Mouse (Mus musculus): ENCODE data around the gene Shld1. TPM values are rescaled to one million over a fixed set of nuclear protein-coding genes. Genes with fewer than 3 reads are reported as not detected.

The Shld1 gene
- polyA plus RNA-seq, 1 experiment from 2014 or later, result 13.4 TPM

- no peaks in the 10 kb centered on the region for H3K9me3 ChIP-seq (ENCODE audit: control insufficient read depth, low read length)
- no peaks in the 10 kb centered on the region for H3K27me3 ChIP-seq (ENCODE audit: control insufficient read depth, insufficient read depth, low read depth, low read length)
- no peak overlapping the region for H3K4me3 ChIP-seq (ENCODE audit: low read length)
- H3K9ac ChIP-seq (ENCODE audit: low read length), result no peak overlapping the region
- ATAC-seq (ENCODE audit: low read depth), result no peak
- no peaks in the 10 kb centered on the region for H3K36me3 ChIP-seq (ENCODE audit: control insufficient read depth, insufficient read depth, low read length)
- no peaks in the 10 kb centered on the region for H3K4me1 ChIP-seq (replicated peaks; ENCODE audit: control insufficient read depth, insufficient read depth, low read length)
- 68% methylated on average over 6 of the region's 6 CpGs for WGBS
- H3K27ac ChIP-seq (ENCODE audit: low read length), result no peak overlapping the region
- H3K4me2 ChIP-seq (ENCODE audit: low read depth, low read length), result no peak overlapping the region
Observed at GRCm38 (mm10) chr2:132654834-132655495, 31.8 kb upstream of the Shld1 start.

- no peaks in the 10 kb centered on the region for H3K36me3 ChIP-seq (ENCODE audit: control insufficient read depth, insufficient read depth, low read length)
- no peaks in the 10 kb centered on the region for H3K27me3 ChIP-seq (ENCODE audit: control insufficient read depth, insufficient read depth, low read depth, low read length)
- no peaks in the 10 kb centered on the region for H3K4me1 ChIP-seq (replicated peaks; ENCODE audit: control insufficient read depth, insufficient read depth, low read length)
- no peaks in the 10 kb centered on the region for H3K9me3 ChIP-seq (ENCODE audit: control insufficient read depth, low read length)
- no peak overlapping the region for H3K9ac ChIP-seq (ENCODE audit: low read length)
- ATAC-seq (ENCODE audit: low read depth), result no peak
- H3K27ac ChIP-seq (ENCODE audit: low read length), result no peak overlapping the region
- 56% methylated on average over 2 of the region's 2 CpGs for WGBS
- H3K4me3 ChIP-seq (ENCODE audit: low read length), result no peak overlapping the region
- H3K4me2 ChIP-seq (ENCODE audit: low read depth, low read length), result no peak overlapping the region
Observed at GRCm38 (mm10) chr2:132657186-132657585, 29.5 kb upstream of the Shld1 start.

GRCm38 (mm10) chr2:132658412-132659120 is 28.2 kb upstream of the Shld1 start:
- H3K36me3 ChIP-seq (ENCODE audit: control insufficient read depth, insufficient read depth, low read length), result no peaks in the 10 kb centered on the region
- H3K27ac ChIP-seq (ENCODE audit: low read length), result no peak overlapping the region
- H3K4me1 ChIP-seq (replicated peaks; ENCODE audit: control insufficient read depth, insufficient read depth, low read length), result no peaks in the 10 kb centered on the region
- no peaks in the 10 kb centered on the region for H3K9me3 ChIP-seq (ENCODE audit: control insufficient read depth, low read length)
- ATAC-seq (ENCODE audit: low read depth), result no peak
- no peak overlapping the region for H3K4me3 ChIP-seq (ENCODE audit: low read length)
- H3K4me2 ChIP-seq (ENCODE audit: low read depth, low read length), result no peak overlapping the region
- no peaks in the 10 kb centered on the region for H3K27me3 ChIP-seq (ENCODE audit: control insufficient read depth, insufficient read depth, low read depth, low read length)
- no peak overlapping the region for H3K9ac ChIP-seq (ENCODE audit: low read length)
- WGBS, result 69% methylated on average over 9 of the region's 9 CpGs

GRCm38 (mm10) chr2:132669091-132669490 is 17.6 kb upstream of the Shld1 start:
- no peak overlapping the region for H3K4me3 ChIP-seq (ENCODE audit: low read length)
- H3K27ac ChIP-seq (ENCODE audit: low read length), result no peak overlapping the region
- H3K4me1 ChIP-seq (replicated peaks; ENCODE audit: control insufficient read depth, insufficient read depth, low read length), result no peaks in the 10 kb centered on the region
- no peak overlapping the region for H3K9ac ChIP-seq (ENCODE audit: low read length)
- H3K4me2 ChIP-seq (ENCODE audit: low read depth, low read length), result no peak overlapping the region
- no peaks in the 10 kb centered on the region for H3K36me3 ChIP-seq (ENCODE audit: control insufficient read depth, insufficient read depth, low read length)
- no peaks in the 10 kb centered on the region for H3K27me3 ChIP-seq (ENCODE audit: control insufficient read depth, insufficient read depth, low read depth, low read length)
- WGBS, result 59% methylated on average over 6 of the region's 6 CpGs
- ATAC-seq (ENCODE audit: low read depth), result no peak
- no peaks in the 10 kb centered on the region for H3K9me3 ChIP-seq (ENCODE audit: control insufficient read depth, low read length)

- no peaks in the 10 kb centered on the region for H3K9me3 ChIP-seq (ENCODE audit: control insufficient read depth, low read length)
- ATAC-seq (ENCODE audit: low read depth), result no peak
- no peak overlapping the region for H3K4me2 ChIP-seq (ENCODE audit: low read depth, low read length)
- no peaks in the 10 kb centered on the region for H3K36me3 ChIP-seq (ENCODE audit: control insufficient read depth, insufficient read depth, low read length)
- WGBS, result 61% methylated on average over 4 of the region's 4 CpGs
- H3K4me1 ChIP-seq (replicated peaks; ENCODE audit: control insufficient read depth, insufficient read depth, low read length), result no peaks in the 10 kb centered on the region
- H3K27me3 ChIP-seq (ENCODE audit: control insufficient read depth, insufficient read depth, low read depth, low read length), result no peaks in the 10 kb centered on the region
- no peak overlapping the region for H3K9ac ChIP-seq (ENCODE audit: low read length)
- no peak overlapping the region for H3K4me3 ChIP-seq (ENCODE audit: low read length)
- H3K27ac ChIP-seq (ENCODE audit: low read length), result no peak overlapping the region
Observed at GRCm38 (mm10) chr2:132670290-132670689, 16.4 kb upstream of the Shld1 start.

- no peak for ATAC-seq (ENCODE audit: low read depth)
- Histone ChIP-seq H3K4me2 (ENCODE audit: low read depth, low read length) (no peak overlapping the region), H3K27me3 (ENCODE audit: control insufficient read depth, insufficient read depth, low read depth, low read length) (no peaks in the 10 kb centered on the region), H3K9ac (ENCODE audit: low read length) (no peak overlapping the region), H3K4me1 (replicated peaks; ENCODE audit: control insufficient read depth, insufficient read depth, low read length) (no peaks in the 10 kb centered on the region), H3K4me3 (ENCODE audit: low read length) (no peak overlapping the region), H3K9me3 (ENCODE audit: control insufficient read depth, low read length) (no peaks in the 10 kb centered on the region), H3K27ac (ENCODE audit: low read length) (no peak overlapping the region), H3K36me3 (ENCODE audit: control insufficient read depth, insufficient read depth, low read length) (no peaks in the 10 kb centered on the region)
- 92% methylated on average over 3 of the region's 3 CpGs for WGBS
Observed at GRCm38 (mm10) chr2:132672121-132672520, 14.6 kb upstream of the Shld1 start.

GRCm38 (mm10) chr2:132676111-132676510 is 10.6 kb upstream of the Shld1 start:
- H3K4me3 ChIP-seq (ENCODE audit: low read length), result no peak overlapping the region
- H3K27ac ChIP-seq (ENCODE audit: low read length), result no peak overlapping the region
- no peaks in the 10 kb centered on the region for H3K27me3 ChIP-seq (ENCODE audit: control insufficient read depth, insufficient read depth, low read depth, low read length)
- no peaks in the 10 kb centered on the region for H3K36me3 ChIP-seq (ENCODE audit: control insufficient read depth, insufficient read depth, low read length)
- H3K4me2 ChIP-seq (ENCODE audit: low read depth, low read length), result no peak overlapping the region
- H3K9ac ChIP-seq (ENCODE audit: low read length), result no peak overlapping the region
- WGBS, result 53% methylated on average over 4 of the region's 4 CpGs
- ATAC-seq (ENCODE audit: low read depth), result no peak
- H3K4me1 ChIP-seq (replicated peaks; ENCODE audit: control insufficient read depth, insufficient read depth, low read length), result no peaks in the 10 kb centered on the region
- H3K9me3 ChIP-seq (ENCODE audit: control insufficient read depth, low read length), result no peaks in the 10 kb centered on the region

- H3K4me1 ChIP-seq (replicated peaks; ENCODE audit: control insufficient read depth, insufficient read depth, low read length), result peaks cover 3% of the 10 kb centered on the region; the same call in 1 of the 2 replicates
- no peak overlapping the region for H3K27ac ChIP-seq (ENCODE audit: low read length)
- H3K9ac ChIP-seq (ENCODE audit: low read length), result no peak overlapping the region
- ATAC-seq (ENCODE audit: low read depth), result no peak
- no peaks in the 10 kb centered on the region for H3K36me3 ChIP-seq (ENCODE audit: control insufficient read depth, insufficient read depth, low read length)
- H3K9me3 ChIP-seq (ENCODE audit: control insufficient read depth, low read length), result no peaks in the 10 kb centered on the region
- H3K4me3 ChIP-seq (ENCODE audit: low read length), result no peak overlapping the region
- no peaks in the 10 kb centered on the region for H3K27me3 ChIP-seq (ENCODE audit: control insufficient read depth, insufficient read depth, low read depth, low read length)
- H3K4me2 ChIP-seq (ENCODE audit: low read depth, low read length), result no peak overlapping the region
Observed at GRCm38 (mm10) chr2:132685001-132685400, 1.7 kb upstream of the Shld1 start.

- Histone ChIP-seq H3K4me2 (ENCODE audit: low read depth, low read length) (no peak overlapping the region), H3K4me1 (replicated peaks; ENCODE audit: control insufficient read depth, insufficient read depth, low read length) (peaks cover 3% of the 10 kb centered on the region; the same call in 1 of the 2 replicates), H3K36me3 (ENCODE audit: control insufficient read depth, insufficient read depth, low read length) (no peaks in the 10 kb centered on the region), H3K27me3 (ENCODE audit: control insufficient read depth, insufficient read depth, low read depth, low read length) (no peaks in the 10 kb centered on the region), H3K9me3 (ENCODE audit: control insufficient read depth, low read length) (no peaks in the 10 kb centered on the region), H3K9ac (ENCODE audit: low read length) (no peak overlapping the region), H3K27ac (ENCODE audit: low read length) (no peak overlapping the region), H3K4me3 (ENCODE audit: low read length) (no peak overlapping the region)
- no peak for ATAC-seq (ENCODE audit: low read depth)
- WGBS, result 82% methylated on average over 7 of the region's 7 CpGs
Observed at GRCm38 (mm10) chr2:132688611-132689021, 1.9 kb downstream of the Shld1 start.
